Mouse (Mus musculus): ENCODE measurements around the gene Syk.

DNA sequence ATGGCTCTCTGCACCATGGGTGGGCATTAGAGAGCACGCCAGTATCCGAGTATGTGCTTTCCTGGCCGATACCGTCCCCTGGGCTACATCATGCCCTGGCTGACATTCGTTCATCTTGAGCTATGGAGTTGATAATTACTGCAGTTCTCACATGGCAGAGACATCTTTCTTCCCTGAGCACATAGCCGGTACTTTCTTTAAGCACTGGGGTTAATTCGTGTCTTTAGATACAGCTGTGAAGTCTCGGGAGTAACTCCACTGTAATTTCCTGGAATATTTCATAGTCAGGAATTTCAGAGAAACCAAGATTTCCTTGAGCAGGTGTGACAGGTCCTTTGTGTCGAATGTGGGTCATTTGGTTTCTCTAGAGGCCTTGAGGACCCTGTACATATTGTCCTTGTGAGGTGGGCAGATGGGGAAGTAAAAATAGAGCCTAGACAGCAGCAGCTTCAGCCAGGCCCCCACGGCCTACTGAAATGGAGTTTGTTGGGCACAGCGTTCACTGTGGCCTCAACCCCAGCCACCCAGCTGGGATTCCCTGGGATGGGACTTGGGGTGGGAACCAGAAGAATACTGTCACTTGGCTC is 14.2 kb downstream of the Syk start:
- no peak for TF ChIP-seq CTCF (IDR thresholded peaks at IDR 0.05; ENCODE audit: extremely low read depth, insufficient read depth, insufficient read length, insufficient replicate concordance)
- no peak for TF ChIP-seq POLR2A (IDR thresholded peaks at IDR 0.05; ENCODE audit: low read depth, low read length)
